Mouse (Mus musculus): Measurements from ENCODE around the gene Olfr890.
"Not testable (repeated sequence)": the region's sequence is repeated elsewhere in the genome, so short reads cannot be mapped to it uniquely, and the experiment has no call there.

Olfr890 gene

DNA sequence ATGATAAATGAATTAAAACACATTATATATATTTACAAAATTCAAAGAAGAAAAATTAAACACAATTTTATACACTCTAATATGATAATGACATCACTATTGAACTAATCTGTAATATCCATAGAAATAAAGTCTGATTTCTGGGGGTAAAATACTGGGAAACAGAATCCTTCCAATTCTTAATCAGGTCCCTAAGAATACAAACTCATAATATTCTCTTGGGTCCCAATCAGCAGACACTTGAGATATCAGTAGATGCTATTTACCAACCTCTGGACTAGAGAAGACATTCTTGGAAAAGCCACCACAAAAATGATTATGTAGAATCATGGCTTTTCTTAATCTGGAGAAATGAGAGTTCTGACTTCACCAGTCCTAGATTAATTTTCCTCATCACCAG, at the start of gene Olfr890:
Olfr890 (plus strand) TSS at position 301 of the 400 bp plus-strand sequence.
- no peak for ATAC-seq (ENCODE audit: low TSS enrichment)

DNA sequence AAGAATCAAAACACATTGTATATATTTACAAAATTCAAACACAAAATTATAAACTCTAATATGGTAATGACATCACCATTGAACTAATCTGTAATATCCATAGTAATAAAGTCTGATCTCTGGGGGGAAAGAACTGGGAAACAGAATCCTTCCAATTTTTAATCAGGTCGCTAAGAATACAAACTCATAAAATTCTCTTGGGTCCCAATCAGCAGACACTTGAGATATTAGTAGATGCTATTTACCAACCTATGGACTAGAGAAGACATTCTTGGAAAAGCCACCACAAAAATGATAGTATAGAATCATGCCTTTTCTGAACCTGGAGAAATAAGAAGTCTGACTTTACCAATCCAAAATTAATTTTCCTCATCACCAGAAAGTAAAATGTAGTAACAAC, 34.5 kb upstream of the Olfr890 start, which contains the start of gene Olfr888:
Olfr888 (plus strand) TSS at position 301 of the 400 bp plus-strand sequence.
- no peak for ATAC-seq (ENCODE audit: low TSS enrichment)

DNA sequence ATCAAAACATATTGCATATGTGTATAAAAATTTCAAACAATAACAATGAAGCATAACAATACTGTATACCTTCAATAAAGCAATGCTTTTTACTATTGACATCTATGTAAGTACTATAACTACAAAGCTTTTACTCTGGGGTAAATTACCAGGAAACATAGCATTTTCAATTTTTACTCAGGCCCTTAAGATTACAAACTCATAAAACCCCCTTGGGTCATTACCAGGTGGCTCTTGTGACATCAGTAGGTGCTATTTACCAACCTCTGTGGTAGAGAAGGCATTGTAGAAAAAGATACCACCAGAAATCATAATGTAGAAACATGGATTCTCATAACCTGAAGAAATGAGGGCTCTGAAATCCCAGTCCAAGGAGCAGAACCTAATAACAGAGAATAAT, 27.4 kb upstream of the Olfr890 start, which contains the start of gene Olfr889:
Olfr889 (plus strand) TSS at position 301 of the 400 bp plus-strand sequence.
- no peak for ATAC-seq (ENCODE audit: low TSS enrichment)

DNA sequence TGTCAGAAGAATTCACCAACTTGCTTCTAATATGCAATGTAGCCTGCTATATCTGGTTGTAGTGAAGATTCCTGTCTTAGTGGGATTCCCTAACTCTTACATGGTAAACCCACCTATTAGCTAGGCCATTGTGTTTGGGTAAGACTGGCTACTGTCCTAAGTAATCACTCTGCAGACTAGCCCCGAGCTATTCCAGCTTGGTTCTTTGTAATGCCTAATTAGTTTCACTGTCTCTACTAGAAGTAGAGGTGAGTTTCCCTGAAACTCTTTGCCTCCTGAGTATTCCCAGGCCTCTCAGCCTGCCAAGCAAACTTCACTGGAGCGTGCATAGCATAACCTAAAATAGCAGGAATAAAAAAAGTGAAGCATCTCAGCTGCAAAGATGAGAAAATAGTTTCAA, 26.0 kb downstream of the Olfr890 start:
- ATAC-seq (ENCODE audit: low TSS enrichment) = not testable (repeated sequence)

DNA sequence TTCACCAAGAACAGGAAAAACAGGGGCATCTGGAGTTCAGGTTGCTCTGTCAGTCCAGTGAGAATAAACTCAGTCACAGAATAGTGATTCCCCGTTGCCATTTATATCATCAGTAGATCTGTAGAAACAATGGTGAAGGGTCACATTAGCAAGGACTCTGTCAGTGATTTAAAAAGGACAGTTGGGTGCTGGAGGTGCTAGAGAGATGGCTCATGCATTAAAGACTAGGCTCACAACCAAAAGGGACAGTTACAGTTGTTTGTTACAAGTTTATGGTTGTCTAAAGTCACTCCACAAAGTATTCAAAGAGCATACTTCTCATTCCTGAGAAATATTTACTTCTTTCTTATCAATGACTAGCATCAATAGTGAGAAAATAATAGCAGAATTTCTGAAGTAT, 38.4 kb downstream of the Olfr890 start, which contains the start of gene Olfr891:
Olfr891 (minus strand) TSS at position 101 of the 400 bp plus-strand sequence.
- ATAC-seq (ENCODE audit: low TSS enrichment) = no peak

Data from frontal cortex, adult (tissue).